Mouse (Mus musculus): ENCODE measurements at regions not wholly inside any gene's neighbourhood (a gene's known extent, or its start where the extent isn't known, plus 50 kb on each side); places are given as distances from the start of the nearest gene placed in this dataset.

GRCm38 (mm10) chr1:94207859-94208258 is 155.5 kb upstream of the Pdcd1 start:
- no peak for ATAC-seq (ENCODE audit: low FRiP score, low read depth)
- H3K9ac ChIP-seq = no peak overlapping the region
- 86% methylated on average over 7 of the region's 7 CpGs for WGBS
- no peak overlapping the region for H3K27ac ChIP-seq
- H3K27me3 ChIP-seq (replicated peaks) = no peaks in the 10 kb centered on the region
- H3K9me3 ChIP-seq = no peaks in the 10 kb centered on the region
- H3K4me1 ChIP-seq = no peaks in the 10 kb centered on the region
- H3K4me2 ChIP-seq (replicated peaks) = no peak overlapping the region
- H3K4me3 ChIP-seq = no peak overlapping the region
- no peaks in the 10 kb centered on the region for H3K36me3 ChIP-seq

GRCm38 (mm10) chr1:94203281-94203680 is 150.9 kb upstream of the Pdcd1 start:
- H3K4me1 ChIP-seq = no peaks in the 10 kb centered on the region
- no peak for ATAC-seq (ENCODE audit: low FRiP score, low read depth)
- no peak overlapping the region for H3K4me3 ChIP-seq
- 89% methylated on average over 3 of the region's 3 CpGs for WGBS
- no peaks in the 10 kb centered on the region for H3K9me3 ChIP-seq
- no peaks in the 10 kb centered on the region for H3K36me3 ChIP-seq
- no peak overlapping the region for H3K4me2 ChIP-seq (replicated peaks)
- H3K27me3 ChIP-seq (replicated peaks) = no peaks in the 10 kb centered on the region
- no peak overlapping the region for H3K9ac ChIP-seq
- no peak overlapping the region for H3K27ac ChIP-seq

GRCm38 (mm10) chr1:94183876-94184275 is 131.5 kb upstream of the Pdcd1 start:
- WGBS = 83% methylated on average over 2 of the region's 2 CpGs

GRCm38 (mm10) chr1:94149958-94150357 is 97.6 kb upstream of the Pdcd1 start:
- no peaks in the 10 kb centered on the region for H3K4me1 ChIP-seq
- no peak overlapping the region for H3K9ac ChIP-seq
- WGBS = 90% methylated on average over 4 of the region's 4 CpGs
- no peaks in the 10 kb centered on the region for H3K9me3 ChIP-seq
- H3K27me3 ChIP-seq (replicated peaks) = no peaks in the 10 kb centered on the region
- no peak overlapping the region for H3K27ac ChIP-seq
- no peak overlapping the region for H3K4me2 ChIP-seq (replicated peaks)
- H3K36me3 ChIP-seq = no peaks in the 10 kb centered on the region
- no peak for ATAC-seq (ENCODE audit: low FRiP score, low read depth)
- no peak overlapping the region for H3K4me3 ChIP-seq

More at GRCm38 (mm10) chr1:94183876-94184275, 131.5 kb upstream of the Pdcd1 start:
- H3K36me3 ChIP-seq = no peaks in the 10 kb centered on the region
- H3K9me3 ChIP-seq = no peaks in the 10 kb centered on the region
- H3K4me1 ChIP-seq = no peaks in the 10 kb centered on the region
- ATAC-seq (ENCODE audit: low FRiP score, low read depth) = no peak
- no peak overlapping the region for H3K4me2 ChIP-seq (replicated peaks)
- no peak overlapping the region for H3K9ac ChIP-seq
- no peaks in the 10 kb centered on the region for H3K27me3 ChIP-seq (replicated peaks)
- no peak overlapping the region for H3K4me3 ChIP-seq
- no peak overlapping the region for H3K27ac ChIP-seq

- Histone ChIP-seq H3K36me3 (no peaks in the 10 kb centered on the region), H3K4me1 (no peaks in the 10 kb centered on the region), H3K9me3 (0 out of 2 replicates have a peak, but pooled peaks cover 4% of the 10 kb centered on the region), H3K4me2 (replicated peaks) (no peak overlapping the region), H3K9ac (no peak overlapping the region), H3K27me3 (replicated peaks) (no peaks in the 10 kb centered on the region), H3K27ac (no peak overlapping the region), H3K4me3 (no peak overlapping the region)
- no peak for ATAC-seq (ENCODE audit: low FRiP score, low read depth)
- 88% methylated on average over 4 of the region's 4 CpGs for WGBS
These were observed 94.7 kb upstream of the Pdcd1 start for GRCm38 (mm10) chr1:94147015-94147414.

- ATAC-seq (ENCODE audit: low FRiP score, low read depth) = no peak
- Histone ChIP-seq H3K9ac (no peak overlapping the region), H3K4me2 (replicated peaks) (no peak overlapping the region), H3K27ac (no peak overlapping the region), H3K4me1 (no peaks in the 10 kb centered on the region), H3K36me3 (no peaks in the 10 kb centered on the region), H3K9me3 (0 out of 2 replicates have a peak, but pooled peaks cover 4% of the 10 kb centered on the region), H3K4me3 (no peak overlapping the region), H3K27me3 (replicated peaks) (no peaks in the 10 kb centered on the region)
- WGBS = 71% methylated on average over 3 of the region's 3 CpGs
These were observed 88.2 kb upstream of the Pdcd1 start for GRCm38 (mm10) chr1:94140518-94140917.

- H3K4me1 ChIP-seq = no peaks in the 10 kb centered on the region
- ATAC-seq (ENCODE audit: low FRiP score, low read depth) = no peak
- H3K4me3 ChIP-seq = no peak overlapping the region
- H3K9me3 ChIP-seq = 0 out of 2 replicates have a peak, but pooled peaks cover 4% of the 10 kb centered on the region
- no peaks in the 10 kb centered on the region for H3K36me3 ChIP-seq
- no peak overlapping the region for H3K4me2 ChIP-seq (replicated peaks)
- WGBS = 86% methylated on average over 5 of the region's 5 CpGs
- no peaks in the 10 kb centered on the region for H3K27me3 ChIP-seq (replicated peaks)
- no peak overlapping the region for H3K9ac ChIP-seq
- no peak overlapping the region for H3K27ac ChIP-seq
These were observed 87.2 kb upstream of the Pdcd1 start for GRCm38 (mm10) chr1:94139445-94140062.

GRCm38 (mm10) chr1:94136731-94137130 is 84.4 kb upstream of the Pdcd1 start:
- ATAC-seq (ENCODE audit: low FRiP score, low read depth) = no peak
- H3K4me3 ChIP-seq = no peak overlapping the region
- no peaks in the 10 kb centered on the region for H3K9me3 ChIP-seq
- H3K27me3 ChIP-seq (replicated peaks) = no peaks in the 10 kb centered on the region
- WGBS = 87% methylated on average over 8 of the region's 8 CpGs
- no peak overlapping the region for H3K4me2 ChIP-seq (replicated peaks)
- H3K36me3 ChIP-seq = no peaks in the 10 kb centered on the region
- H3K9ac ChIP-seq = no peak overlapping the region
- no peaks in the 10 kb centered on the region for H3K4me1 ChIP-seq
- H3K27ac ChIP-seq = no peak overlapping the region
